Mouse (Mus musculus): ENCODE results near the gene Ccdc157.

DNA sequence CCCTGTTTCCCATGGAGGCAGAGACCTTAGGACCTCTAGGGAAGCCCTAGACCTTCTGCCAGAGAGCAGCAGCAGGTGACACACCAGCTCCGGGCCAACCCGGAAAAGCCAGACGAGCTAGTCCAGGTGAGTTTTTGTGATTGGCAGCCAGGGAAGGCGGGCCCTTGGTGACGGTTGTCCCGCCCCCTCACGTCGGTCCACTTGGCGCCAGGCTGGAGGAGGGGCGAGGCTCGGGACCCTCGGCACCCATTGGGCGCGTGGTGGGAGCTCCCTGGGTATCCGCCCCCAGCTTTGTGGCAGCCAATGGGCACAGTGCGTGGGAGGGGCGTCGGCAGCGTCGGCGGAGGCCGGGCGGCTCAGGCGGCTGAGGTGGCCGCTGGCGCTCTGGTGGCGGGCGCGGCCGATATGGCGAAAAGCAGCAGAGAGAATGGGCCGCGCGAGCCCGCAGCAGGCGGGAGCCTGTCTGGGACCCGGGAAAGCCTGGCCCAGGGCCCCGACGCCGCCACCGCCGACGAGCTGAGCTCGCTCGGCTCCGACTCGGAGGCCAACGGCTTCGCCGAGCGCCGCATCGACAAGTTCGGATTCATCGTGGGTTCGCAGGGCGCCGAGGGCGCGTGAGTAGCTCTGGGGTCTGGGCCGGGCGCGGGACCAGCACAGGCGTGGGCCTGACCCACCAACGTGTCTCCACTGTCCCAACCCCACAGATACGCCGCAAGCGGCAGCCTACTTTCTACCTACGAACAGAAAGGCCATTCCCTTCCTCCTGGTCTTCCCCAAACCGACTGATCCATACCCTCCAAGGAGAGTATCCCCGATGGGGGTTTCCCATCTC, 26.6 kb upstream of the Ccdc157 start, which contains the start of gene Tbc1d10a:
- TF ChIP-seq CTCF (IDR thresholded peaks at IDR 0.05; ENCODE audit: borderline replicate concordance, insufficient read depth, low read depth, low read length) = no peak
- TF ChIP-seq POLR2A (IDR thresholded peaks at IDR 0.05; ENCODE audit: borderline replicate concordance, insufficient read depth, low read length) = peak; percentile 74

Measured in cerebellum, adult 2 months (tissue).